Mouse (Mus musculus) layer of hippocampus, adult 9-11 months (tissue): ENCODE results near the gene Cbx2.
A peak's percentile ranks its signal among the peaks of the same experiment; 100 is the strongest.

Experiments used
- DNase-seq: peaks from one replicate; pipeline ENCODE4 v3.0.0; 2022

Gene Cbx2

GRCm38 (mm10) chr11:119022895-119023615 is at the start of gene Cbx2:
Gene Cbx2 (plus strand): TSS chr11:119022962.
- peak; percentile 80 for DNase-seq

- DNase-seq, result no peak
Observed at GRCm38 (mm10) chr11:118974340-118974739, 48.4 kb upstream of the Cbx2 start.

GRCm38 (mm10) chr11:118975427-118975826 is 47.3 kb upstream of the Cbx2 start:
- peak; percentile 66 for DNase-seq

DNA sequence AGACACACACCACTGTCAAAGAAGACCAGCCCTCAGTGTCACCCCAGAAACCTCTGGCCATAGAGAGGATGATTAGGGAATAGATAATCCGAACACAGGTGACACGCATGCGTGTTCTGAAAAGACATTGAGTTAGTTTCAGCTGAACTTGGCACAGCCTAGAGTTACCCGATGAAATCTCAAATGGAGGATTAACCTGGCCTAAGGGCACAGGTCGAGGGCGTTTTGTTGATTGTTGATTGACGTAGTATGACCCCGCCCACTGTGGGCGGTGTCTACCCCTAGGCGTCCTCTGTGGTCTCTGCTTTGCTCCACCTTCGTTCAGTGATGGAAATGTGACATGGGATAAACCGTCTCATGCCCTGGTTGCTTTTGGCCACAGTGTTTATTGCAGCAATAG is 46.8 kb upstream of the Cbx2 start:
- DNase-seq, result peak; percentile 14

DNA sequence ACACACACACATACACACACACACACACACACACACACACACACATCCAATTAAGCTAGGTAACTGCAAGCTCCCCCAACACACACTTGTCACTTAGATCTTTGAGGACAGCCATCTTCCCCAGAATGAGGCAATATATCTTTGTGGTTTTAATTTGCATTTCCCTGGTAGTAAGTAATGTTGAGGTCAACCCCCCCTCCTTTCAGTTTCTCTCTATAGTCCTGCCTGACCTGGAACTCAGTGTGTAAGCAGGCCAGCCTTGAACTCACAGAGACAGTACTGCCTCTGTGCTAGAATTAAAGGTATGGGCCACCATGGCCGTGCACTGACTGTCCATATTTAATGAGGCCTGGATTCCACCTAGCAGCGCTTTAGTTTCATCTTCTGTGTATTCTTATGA is 42.4 kb upstream of the Cbx2 start:
- DNase-seq, result no peak

GRCm38 (mm10) chr11:118981012-118981776 is 41.6 kb upstream of the Cbx2 start:
- DNase-seq, result peak; percentile 18

DNA sequence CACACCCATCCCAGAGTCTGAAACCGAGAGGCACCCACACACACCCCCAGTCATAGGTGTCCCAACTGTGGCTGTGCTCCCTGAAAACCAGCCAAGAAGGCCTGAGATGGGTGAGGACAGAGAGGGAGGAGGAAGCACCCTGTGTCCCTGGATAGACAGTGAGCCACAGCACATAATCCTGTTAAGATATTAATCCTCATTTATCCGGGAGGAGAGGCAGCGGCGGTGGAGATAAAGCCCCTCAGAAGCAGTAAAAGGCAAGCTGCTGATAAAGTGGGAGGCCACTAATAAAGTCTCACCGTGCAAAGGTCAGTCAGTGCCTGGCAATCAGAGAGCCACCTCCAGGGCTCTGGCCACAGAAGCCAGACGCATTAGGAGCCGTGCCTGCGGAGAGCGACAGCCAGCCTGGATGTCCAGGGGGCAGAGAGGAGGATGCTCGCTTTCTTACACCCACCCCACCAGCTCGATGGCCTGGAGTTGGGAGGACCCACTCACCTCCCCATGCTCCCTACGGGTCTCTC is 40.1 kb upstream of the Cbx2 start:
- DNase-seq, result no peak

- no peak for DNase-seq
Observed at GRCm38 (mm10) chr11:118985571-118985970, 37.2 kb upstream of the Cbx2 start.

DNA sequence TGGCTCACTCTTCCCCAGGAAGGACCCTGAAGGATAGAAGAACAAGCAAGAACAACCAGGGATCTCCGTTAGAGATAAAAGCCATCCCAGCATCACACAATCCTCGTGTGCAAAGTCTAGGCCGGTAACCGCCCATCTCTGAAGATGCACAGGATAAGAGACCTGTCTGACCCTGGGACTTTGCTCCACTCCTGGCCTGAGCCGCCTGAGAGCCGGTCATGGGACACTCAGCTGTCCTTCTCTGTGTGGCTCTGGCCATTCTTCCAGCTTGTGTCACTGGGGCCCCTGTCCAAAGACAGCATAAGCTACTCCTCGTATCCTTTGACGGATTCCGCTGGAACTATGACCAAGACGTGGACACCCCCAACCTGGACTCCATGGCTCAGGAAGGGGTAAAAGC is 34.8 kb upstream of the Cbx2 start, which contains the start of gene Enpp7:
Gene Enpp7, plus strand, starts transcription at position 190 of the 400 bp plus-strand sequence.
- no peak for DNase-seq

- DNase-seq, result no peak
Observed at GRCm38 (mm10) chr11:118992781-118993180, 30.0 kb upstream of the Cbx2 start.

- no peak for DNase-seq
Observed at GRCm38 (mm10) chr11:118995448-118995847, 27.3 kb upstream of the Cbx2 start.

DNA sequence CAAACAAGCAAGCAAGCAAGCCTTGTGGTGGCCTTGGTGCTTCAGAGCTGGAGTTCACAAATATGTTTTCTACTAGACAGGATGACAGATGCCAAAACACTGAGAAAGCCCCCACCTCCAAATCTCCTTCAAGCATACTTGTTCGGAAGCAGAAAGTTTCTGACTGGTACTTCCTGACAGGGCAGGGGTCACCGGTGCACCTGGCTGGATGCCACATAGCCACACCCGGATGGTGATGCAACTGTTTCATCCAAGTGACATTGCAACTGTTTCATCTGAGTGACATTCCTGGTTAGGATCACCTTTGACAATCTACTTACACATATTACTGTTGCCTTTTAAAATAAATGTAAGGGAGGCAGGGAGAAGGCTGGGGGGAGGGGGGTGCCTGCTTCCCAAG is 25.6 kb upstream of the Cbx2 start:
- DNase-seq, result no peak

GRCm38 (mm10) chr11:118998540-118999265 is 24.1 kb upstream of the Cbx2 start:
- DNase-seq, result peak; percentile 76

DNA sequence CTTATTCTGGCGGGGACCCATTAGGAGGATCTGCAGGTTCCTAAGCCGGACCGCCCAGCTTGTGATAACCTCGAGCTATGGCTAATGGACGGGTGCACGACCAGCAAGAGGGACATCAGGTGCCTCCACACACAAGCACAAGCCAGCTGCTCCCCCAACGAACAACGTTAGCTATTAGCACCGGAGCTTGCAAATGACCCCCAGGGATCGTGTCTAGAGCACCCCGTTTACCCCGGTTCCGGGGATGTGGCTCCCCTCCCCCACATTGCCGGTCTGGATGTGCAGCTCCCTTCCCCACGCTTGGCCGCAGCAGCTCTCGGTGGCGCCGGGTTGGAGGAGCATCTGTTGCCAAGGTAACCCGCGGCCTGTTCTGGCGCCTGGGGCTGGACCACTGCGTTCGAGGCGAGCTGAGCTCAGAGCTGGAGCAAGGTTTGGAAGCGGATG is 23.4 kb upstream of the Cbx2 start:
- peak; percentile 38 for DNase-seq

GRCm38 (mm10) chr11:119000877-119001276 is 21.9 kb upstream of the Cbx2 start:
- DNase-seq, result no peak

GRCm38 (mm10) chr11:119001493-119002128 is 21.2 kb upstream of the Cbx2 start:
- DNase-seq, result no peak

GRCm38 (mm10) chr11:119005547-119006275 is 17.1 kb upstream of the Cbx2 start:
- DNase-seq, result no peak

DNA sequence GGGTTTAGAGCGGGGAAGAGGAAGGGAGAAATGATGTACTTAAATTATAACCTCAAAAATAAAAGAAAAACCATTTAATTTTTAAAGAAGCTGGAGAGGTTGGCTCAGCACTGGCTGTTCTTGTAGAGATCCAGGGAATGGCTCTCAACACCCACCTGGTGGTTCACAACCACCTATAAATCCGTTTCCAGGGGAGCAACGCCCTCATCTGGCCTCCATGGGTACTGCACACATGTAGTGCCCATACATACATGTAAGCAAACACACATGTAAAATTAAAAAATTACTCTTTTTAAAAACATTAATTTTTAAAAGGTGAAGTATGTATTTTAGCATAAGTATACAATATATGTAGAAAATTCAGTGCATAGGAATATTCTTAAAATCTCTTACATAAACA is 16.3 kb upstream of the Cbx2 start:
- no peak for DNase-seq

DNA sequence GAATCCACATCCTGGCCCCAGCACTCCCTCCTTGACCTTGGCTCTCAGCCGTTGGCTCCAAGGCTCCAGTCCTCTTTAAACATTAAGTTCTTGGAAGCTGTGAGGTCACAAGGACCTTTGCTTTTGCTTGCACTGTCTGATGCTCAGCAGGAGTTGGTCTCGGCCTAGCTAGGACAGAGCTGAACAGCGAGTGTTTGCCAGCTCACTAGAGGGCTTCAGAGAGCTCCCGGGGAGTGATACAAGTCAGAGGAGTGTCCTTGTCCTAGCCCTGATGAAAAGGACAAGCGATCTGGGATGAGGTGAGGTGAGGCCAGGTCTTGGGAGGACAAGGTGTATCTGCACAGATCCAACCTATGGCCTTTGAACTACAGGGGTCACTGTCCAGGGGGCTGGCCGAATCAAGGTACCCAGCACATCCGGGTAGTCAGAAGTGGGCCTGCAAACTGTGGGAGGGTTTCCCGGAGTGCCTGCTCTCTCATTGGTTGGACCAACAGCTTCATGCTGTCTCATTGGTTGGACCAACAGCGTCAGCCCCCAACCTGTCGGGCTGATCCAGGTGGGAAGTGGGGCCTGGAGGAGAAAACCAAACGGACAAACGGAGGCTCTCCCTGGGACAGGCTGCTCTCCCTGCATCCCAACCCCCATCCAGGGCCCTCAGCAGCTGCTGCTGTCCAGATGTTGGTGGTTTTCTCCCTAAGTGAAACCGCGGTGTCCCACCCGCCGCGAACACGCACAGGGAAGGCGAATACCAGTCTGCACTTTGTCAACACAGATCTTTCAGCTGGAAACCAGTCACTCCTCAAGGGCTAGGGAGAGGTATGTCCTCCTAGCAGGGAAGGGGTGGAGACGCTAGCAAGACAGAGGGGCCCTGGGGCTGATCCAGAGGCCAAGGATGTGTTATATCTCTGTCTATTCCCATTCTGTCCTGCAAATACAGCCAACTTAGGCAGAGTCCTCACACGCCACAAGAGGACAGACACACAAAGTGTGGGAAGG is 15.0 kb upstream of the Cbx2 start:
- no peak for DNase-seq

DNA sequence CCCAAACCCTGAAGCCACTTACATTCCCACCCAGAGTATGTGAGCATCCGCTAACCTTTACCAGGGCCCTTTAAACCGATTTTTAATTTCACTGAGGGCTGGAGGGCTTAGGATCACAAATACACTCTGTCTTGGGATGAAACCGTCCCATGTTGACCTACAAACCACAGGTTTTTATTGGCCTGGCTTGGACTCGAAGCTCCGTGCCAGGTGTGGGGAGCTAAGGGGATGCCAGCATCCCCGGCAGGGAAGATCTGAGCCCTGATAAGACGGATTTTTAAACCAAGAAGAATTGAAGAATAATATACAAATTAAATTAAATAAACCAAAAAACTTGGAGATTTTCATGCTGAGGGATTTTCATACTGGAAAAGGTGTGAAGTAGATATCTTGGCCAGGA is 8.3 kb upstream of the Cbx2 start:
- DNase-seq, result no peak

GRCm38 (mm10) chr11:119017506-119017905 is 5.3 kb upstream of the Cbx2 start:
- no peak for DNase-seq
